Mouse (Mus musculus) forebrain, postnatal 0 days (tissue): ENCODE measurements at regions not wholly inside any gene's neighbourhood (a gene's known extent, or its start where the extent isn't known, plus 50 kb on each side); places are given as distances from the start of the nearest gene placed in this dataset.

Experiments
- ATAC-seq: fragments of 200-750 bp; cut with Nextera tagmentation; 2 replicates; pipeline ENCODE4 v1.8.0; 2017; ENCODE audit warnings: mild to moderate bottlenecking, moderate library complexity
- DNase-seq: peaks from one replicate; pipeline ENCODE4 v3.0.0-alpha.2; 2015
- H3K27ac ChIP-seq: fragments of 300-500 bp; sonication (generic); 2 replicates; pipeline ENCODE4 v1.5.1; 2014; ENCODE audit warnings: low read depth, mild to moderate bottlenecking, antibody characterized with exemption, low read length, moderate library complexity, mixed read lengths
- H3K27me3 ChIP-seq: fragments of 300-500 bp; sonication (generic); 2 replicates; pipeline ENCODE4 v1.6.1; 2014; ENCODE audit warnings: mild to moderate bottlenecking, low read length, mixed read lengths; ENCODE audit not compliant: insufficient read depth
- H3K36me3 ChIP-seq: fragments of 300-500 bp; sonication (generic); 2 replicates; pipeline ENCODE4 v1.6.1; 2014; ENCODE audit warnings: mild to moderate bottlenecking, moderate library complexity; ENCODE audit not compliant: insufficient read depth
- H3K4me1 ChIP-seq: fragments of 300-500 bp; sonication (generic); 2 replicates; pipeline ENCODE4 v1.6.1; 2014; ENCODE audit warnings: antibody characterized with exemption; ENCODE audit not compliant: insufficient read depth
- H3K4me2 ChIP-seq: fragments of 300-500 bp; sonication (generic); 2 replicates; pipeline ENCODE4 v1.6.1; 2014; ENCODE audit warnings: low read depth, mild to moderate bottlenecking, moderate library complexity
- H3K4me3 ChIP-seq: fragments of 300-500 bp; sonication (generic); 2 replicates; pipeline ENCODE4 v1.5.1; 2014; ENCODE audit warnings: low read depth, low read length, mixed read lengths
- H3K9ac ChIP-seq: fragments of 300-500 bp; sonication (generic); 2 replicates; pipeline ENCODE4 v1.6.1; 2014; ENCODE audit warnings: mild to moderate bottlenecking
- H3K9me3 ChIP-seq: fragments of 300-500 bp; sonication (generic); 2 replicates; pipeline ENCODE4 v1.6.1; 2016; ENCODE audit warnings: low read length
- CTCF ChIP-seq: sonication (generic); IDR thresholded peaks from 2 replicates; pipeline ENCODE4 v1.5.1; 2016; ENCODE audit warnings: antibody characterized with exemption, control low read depth, low read depth
- WGBS: fragments of 180-500 bp; shearing (Covaris S2); extraction: QIAGEN DNeasy Blood & Tissue Kit; methylation state at CpG from one replicate; pipeline ENCODE4 v1.1.7; 2014; 5-methylcytosine and 5-hydroxymethylcytosine counted together

DNA sequence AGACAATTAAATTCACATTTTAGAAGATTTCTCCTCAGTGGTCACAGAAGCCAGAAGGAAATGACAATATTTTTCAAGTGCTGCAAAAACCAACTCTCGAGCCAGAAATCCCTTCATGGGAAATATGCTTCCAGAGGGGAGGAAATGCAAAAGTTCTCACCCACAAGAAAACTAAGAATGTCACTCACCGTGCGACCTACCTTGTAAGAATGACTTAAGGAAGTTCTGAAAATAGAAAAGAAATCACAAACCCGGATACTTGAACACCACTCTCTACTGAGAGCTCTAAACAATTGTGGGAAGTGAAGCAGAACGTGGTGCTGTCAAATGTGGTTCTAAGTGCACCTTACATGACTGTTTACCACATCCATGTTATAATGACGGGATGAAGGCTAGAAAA lies 284.1 kb upstream of the Igfbp3 start:
- no peak overlapping the region for H3K9ac ChIP-seq
- no peaks in the 10 kb centered on the region for H3K4me1 ChIP-seq
- 84% methylated on average over 6 of the region's 6 CpGs for WGBS
- no peak for TF ChIP-seq CTCF
- H3K4me2 ChIP-seq = no peak overlapping the region
- DNase-seq = no peak
- no peaks in the 10 kb centered on the region for H3K36me3 ChIP-seq
- no peak overlapping the region for H3K27ac ChIP-seq
- H3K9me3 ChIP-seq = no peaks in the 10 kb centered on the region
- H3K27me3 ChIP-seq = no peaks in the 10 kb centered on the region
- H3K4me3 ChIP-seq = no peak overlapping the region
- no peak for ATAC-seq

DNA sequence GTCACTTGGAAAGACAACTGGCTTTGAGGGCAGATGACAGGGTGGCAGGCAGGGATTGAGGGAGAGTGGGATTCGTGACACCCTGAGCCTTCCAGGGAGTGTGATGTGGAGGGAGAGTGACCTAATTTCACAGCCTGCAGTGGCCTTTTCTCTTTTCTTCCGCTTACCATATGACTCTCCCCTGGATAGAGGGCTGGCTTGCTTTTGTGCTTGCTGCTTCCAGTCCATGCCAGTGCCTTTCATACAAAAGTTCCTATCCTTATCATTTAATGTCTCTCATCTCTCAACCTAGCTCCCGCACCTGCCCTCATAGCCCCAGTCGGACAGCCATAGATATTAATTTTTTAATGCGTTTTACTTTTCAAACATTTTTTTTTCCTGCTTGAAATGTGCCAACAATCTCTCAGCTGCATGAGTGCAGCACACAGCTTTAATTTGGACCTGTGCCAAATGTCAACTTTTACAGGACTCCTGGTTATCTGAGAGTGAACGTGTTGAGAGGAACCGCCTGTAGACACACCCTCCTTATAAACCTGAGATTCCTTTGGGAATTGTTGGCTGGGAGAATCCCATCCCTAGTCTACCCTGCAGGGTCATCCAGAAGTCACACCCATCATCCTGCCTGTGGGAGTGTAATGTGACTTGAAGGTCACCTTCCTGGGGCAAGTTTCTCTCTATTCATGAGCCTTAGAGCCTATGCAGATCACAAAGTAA lies 260.3 kb upstream of the Igfbp3 start:
- Histone ChIP-seq H3K27me3 (no peaks in the 10 kb centered on the region), H3K9me3 (no peaks in the 10 kb centered on the region), H3K4me3 (no peak overlapping the region), H3K27ac (no peak overlapping the region), H3K4me2 (no peak overlapping the region), H3K9ac (no peak overlapping the region), H3K4me1 (no peaks in the 10 kb centered on the region), H3K36me3 (no peaks in the 10 kb centered on the region)
- DNase-seq (no peak), ATAC-seq (no peak)
- 72% methylated on average over 7 of the region's 7 CpGs for WGBS
- no peak for TF ChIP-seq CTCF

DNA sequence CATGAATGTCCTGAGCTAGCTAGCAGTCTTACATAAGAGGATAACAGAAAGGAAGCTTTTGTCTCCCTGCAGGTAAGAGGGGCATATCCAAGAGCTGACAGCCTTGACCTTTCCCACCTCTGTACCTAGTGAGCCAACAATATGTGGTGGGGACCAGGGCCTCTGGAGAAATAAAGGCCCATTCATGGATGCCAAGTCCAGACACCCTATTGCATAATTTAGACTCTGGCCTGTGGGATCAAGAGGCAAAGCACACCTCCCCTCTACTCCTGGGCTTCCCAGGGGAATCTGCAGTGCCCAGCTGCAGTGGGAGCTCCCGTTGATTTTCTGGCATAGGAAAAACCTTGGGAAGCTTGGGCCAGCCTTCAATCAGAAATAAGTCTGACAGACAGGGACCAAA lies 251.8 kb upstream of the Igfbp3 start:
- WGBS = 81% methylated on average over 1 of the region's 1 CpGs
- H3K4me1 ChIP-seq = no peaks in the 10 kb centered on the region
- DNase-seq (no peak), ATAC-seq (no peak)
- no peak overlapping the region for H3K4me3 ChIP-seq
- H3K4me2 ChIP-seq = no peak overlapping the region
- H3K36me3 ChIP-seq = no peaks in the 10 kb centered on the region
- no peak overlapping the region for H3K9ac ChIP-seq
- H3K9me3 ChIP-seq = no peaks in the 10 kb centered on the region
- H3K27me3 ChIP-seq = no peaks in the 10 kb centered on the region
- H3K27ac ChIP-seq = no peak overlapping the region
- no peak for TF ChIP-seq CTCF

DNA sequence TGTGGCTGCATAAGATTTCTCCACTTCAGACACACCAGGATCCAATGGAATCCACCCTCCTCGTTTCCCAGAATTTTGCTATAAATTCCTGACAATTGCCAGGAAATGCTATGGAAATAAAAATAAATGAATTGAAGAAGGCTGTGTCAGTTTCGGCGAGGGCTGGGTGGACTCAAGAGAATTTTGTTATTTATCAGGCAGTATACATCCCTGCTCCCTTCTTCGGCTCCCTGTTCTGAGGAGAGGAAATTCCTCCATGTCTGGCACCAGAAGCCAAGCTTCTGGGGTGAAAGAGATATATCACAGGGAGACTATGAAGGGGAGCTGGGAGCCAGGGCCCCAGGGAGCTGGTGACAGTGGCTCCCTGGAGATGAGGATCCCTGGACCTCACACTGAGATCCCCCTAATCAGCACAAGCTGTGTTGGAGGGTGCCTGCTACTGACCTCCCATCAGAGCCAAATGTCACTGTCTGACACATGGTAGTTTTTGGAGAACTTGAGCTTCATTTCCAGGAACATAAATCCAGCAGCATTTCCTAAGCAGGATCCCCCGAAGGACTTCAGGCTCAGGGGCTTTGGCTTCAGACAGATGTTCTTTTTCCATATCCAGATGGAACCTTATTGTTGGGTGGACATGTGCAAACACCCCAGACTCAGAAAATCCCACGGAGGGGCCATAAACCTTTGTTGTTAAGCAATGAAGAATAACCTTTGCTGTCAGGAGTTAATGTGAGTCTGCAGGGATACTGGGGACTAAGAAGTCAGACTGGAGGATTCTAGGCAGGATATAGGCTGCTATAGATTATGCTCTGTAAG lies 248.4 kb upstream of the Igfbp3 start:
- no peaks in the 10 kb centered on the region for H3K36me3 ChIP-seq
- 85% methylated on average over 6 of the region's 6 CpGs for WGBS
- H3K9ac ChIP-seq = no peak overlapping the region
- no peak for TF ChIP-seq CTCF
- no peaks in the 10 kb centered on the region for H3K9me3 ChIP-seq
- DNase-seq (no peak), ATAC-seq (no peak)
- no peaks in the 10 kb centered on the region for H3K27me3 ChIP-seq
- no peak overlapping the region for H3K27ac ChIP-seq
- no peaks in the 10 kb centered on the region for H3K4me1 ChIP-seq
- H3K4me2 ChIP-seq = no peak overlapping the region
- no peak overlapping the region for H3K4me3 ChIP-seq

DNA sequence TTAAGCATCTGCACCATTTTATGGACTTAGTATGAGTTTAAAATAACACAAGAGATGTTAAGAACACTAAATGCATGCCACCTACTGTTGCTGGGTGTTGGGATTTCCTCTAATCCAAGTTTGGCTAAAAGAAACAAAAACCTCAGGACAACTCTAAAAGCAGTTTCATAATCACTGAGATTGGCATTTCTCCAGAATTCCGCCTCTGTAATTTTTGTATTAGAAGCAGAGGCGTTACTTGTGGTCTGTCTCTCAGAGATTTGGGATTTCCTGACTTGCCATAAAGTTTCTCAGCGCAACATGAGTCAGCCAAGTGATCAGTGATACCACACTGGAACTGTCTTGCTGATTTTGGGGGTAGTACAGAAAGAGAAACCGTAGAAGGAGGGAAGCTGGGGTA lies 238.0 kb upstream of the Igfbp3 start:
- 81% methylated on average over 4 of the region's 4 CpGs for WGBS

DNA sequence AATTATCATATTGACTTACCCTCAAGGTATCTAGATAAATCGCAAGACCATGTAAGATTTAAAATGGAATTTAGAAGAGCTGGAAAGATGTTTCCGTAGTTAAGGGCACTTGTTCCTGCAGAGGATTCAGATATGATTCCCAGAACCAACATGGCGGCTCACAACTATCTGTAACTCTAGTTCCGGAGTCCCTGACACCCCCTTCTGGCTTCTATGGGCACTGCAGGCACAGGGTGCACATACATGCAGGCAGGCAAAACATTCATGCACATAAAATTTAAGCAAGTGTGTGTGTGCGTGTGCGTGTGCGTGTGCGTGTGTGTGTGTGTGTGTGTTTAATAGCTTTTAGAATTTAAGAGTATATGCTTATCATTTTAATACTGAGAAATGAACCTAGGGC lies 230.8 kb upstream of the Igfbp3 start:
- DNase-seq = no peak

More for the DNA sequence above, 238.0 kb upstream of the Igfbp3 start:
- DNase-seq (no peak), ATAC-seq (no peak)
- H3K27ac ChIP-seq = no peak overlapping the region
- H3K9ac ChIP-seq = no peak overlapping the region
- H3K4me2 ChIP-seq = no peak overlapping the region
- no peaks in the 10 kb centered on the region for H3K9me3 ChIP-seq
- H3K4me3 ChIP-seq = no peak overlapping the region
- TF ChIP-seq CTCF = no peak
- no peaks in the 10 kb centered on the region for H3K4me1 ChIP-seq
- no peaks in the 10 kb centered on the region for H3K27me3 ChIP-seq
- no peaks in the 10 kb centered on the region for H3K36me3 ChIP-seq

DNA sequence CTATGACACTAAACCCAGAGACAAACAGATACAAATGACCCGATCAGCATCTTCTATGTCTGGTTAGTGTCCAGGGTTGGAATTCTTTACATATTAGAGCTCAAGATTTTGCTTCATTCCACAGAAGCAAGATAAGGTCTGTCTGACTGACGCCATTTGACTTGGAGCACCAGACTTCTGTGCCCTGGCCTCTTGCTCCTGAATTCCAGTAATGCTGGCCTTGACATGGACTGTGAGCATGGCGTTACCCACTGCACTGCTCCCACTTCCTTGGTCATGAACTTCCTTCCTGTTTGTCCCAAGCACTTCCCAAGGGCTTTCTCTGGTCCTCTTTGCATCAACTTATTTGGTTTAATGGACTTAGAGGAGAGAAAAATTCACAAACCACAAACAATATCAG lies 225.6 kb upstream of the Igfbp3 start:
- no peak for DNase-seq
- WGBS = 89% methylated on average over 3 of the region's 3 CpGs
- no peaks in the 10 kb centered on the region for H3K36me3 ChIP-seq
- no peaks in the 10 kb centered on the region for H3K9me3 ChIP-seq
- no peak overlapping the region for H3K27ac ChIP-seq
- no peaks in the 10 kb centered on the region for H3K27me3 ChIP-seq
- H3K4me1 ChIP-seq = no peaks in the 10 kb centered on the region
- no peak overlapping the region for H3K9ac ChIP-seq
- no peak overlapping the region for H3K4me2 ChIP-seq
- no peak overlapping the region for H3K4me3 ChIP-seq
- TF ChIP-seq CTCF = no peak
- no peak for ATAC-seq

More for the DNA sequence above, 230.8 kb upstream of the Igfbp3 start:
- H3K9me3 ChIP-seq = no peaks in the 10 kb centered on the region
- WGBS = 98% methylated on average over 8 of the region's 8 CpGs
- no peak overlapping the region for H3K27ac ChIP-seq
- H3K4me1 ChIP-seq = no peaks in the 10 kb centered on the region
- no peak overlapping the region for H3K9ac ChIP-seq
- ATAC-seq = no peak
- no peaks in the 10 kb centered on the region for H3K27me3 ChIP-seq
- H3K36me3 ChIP-seq = no peaks in the 10 kb centered on the region
- no peak overlapping the region for H3K4me2 ChIP-seq
- no peak for TF ChIP-seq CTCF
- H3K4me3 ChIP-seq = no peak overlapping the region
